Mouse (Mus musculus) CD4-positive naive resting alpha-beta T cell, adult 76 days (primary cell): ENCODE data around the gene Zcchc9. TPM values are rescaled to one million over a fixed set of nuclear protein-coding genes. Genes with fewer than 3 reads are reported as not detected.

Source experiments
- total RNA-seq: library from RNA; stranded (reverse); gene quantifications from one replicate; pipeline ENCODE4 v1.2.4, GENCODE M21; 2023

Zcchc9 gene
- 48.2 TPM for total RNA-seq

GRCm38 (mm10) chr13:91807155-91807839, at the start of gene Zcchc9:
TSS of gene Zcchc9 (minus strand) at chr13:91807705.

Other genes with a start within 250 kb of the Zcchc9 start
- gene Acot12, start 66.2 kb downstream of the Zcchc9 start, total RNA-seq = not detected
- not detected for gene Ckmt2, start 69.2 kb upstream of the Zcchc9 start, total RNA-seq